In genomic region chr13:50975306-50975920, GRCm38 (mm10) we compare ENCODE assay signal across 17 mouse cellular contexts.
DNase-seq lines count a peak whose midpoint lies in the region; ATAC-seq and TF ChIP-seq lines count a peak whose summit lies in the region.
"Had no signal": no experiment of that assay in that cellular context is flagged by ENCODE, and none has a peak within 500 bp of the region (broad histone marks: within the 10 kb centered on the region; RNA-seq: fewer than 3 reads in every experiment).

No protein-coding gene starts in this region.

- H3K27ac ChIP-seq in kidney, embryonic 14.5 days (ENCODE audit: low read depth, low read length) = peak overlapping the region; percentile 30; the same call in 1 of the 2 replicates
- peak overlapping the region; percentile 19; the same call in 1 of the 2 replicates for H3K27ac ChIP-seq in kidney, embryonic 16.5 days (ENCODE audit: low read length)
- H3K27ac ChIP-seq: heart, embryonic 10.5 days; hindbrain, postnatal 0 days; macrophage had no signal

- no peaks in the 10 kb centered on the region for H3K36me3 ChIP-seq in kidney, embryonic 14.5 days (ENCODE audit: control insufficient read depth, insufficient read depth, low read length)
- no peaks in the 10 kb centered on the region for H3K36me3 ChIP-seq in kidney, embryonic 16.5 days (ENCODE audit: insufficient read depth, low read length)
- H3K36me3 ChIP-seq in myocyte (ENCODE audit: control insufficient read depth, insufficient read depth) = no peaks in the 10 kb centered on the region
- H3K36me3 ChIP-seq: heart, embryonic 10.5 days had no signal

- no peaks in the 10 kb centered on the region for H3K27me3 ChIP-seq in kidney, embryonic 14.5 days (ENCODE audit: control insufficient read depth, insufficient read depth, low read length)
- H3K27me3 ChIP-seq in kidney, embryonic 16.5 days (ENCODE audit: insufficient read depth, low read length) = no peaks in the 10 kb centered on the region
- H3K27me3 ChIP-seq in myocyte (ENCODE audit: control insufficient read depth, insufficient read depth, insufficient read length) = no peaks in the 10 kb centered on the region

- H3K4me1 ChIP-seq in kidney, embryonic 14.5 days (ENCODE audit: control insufficient read depth, insufficient read depth, low read length) = peaks cover 7% of the 10 kb centered on the region; the same call in 1 of the 2 replicates
- peaks cover 13% of the 10 kb centered on the region for H3K4me1 ChIP-seq in kidney, embryonic 16.5 days (ENCODE audit: insufficient read depth, low read length)

- H3K4me2 ChIP-seq in kidney, embryonic 14.5 days (replicated peaks; ENCODE audit: low read depth, low read length) = no peak overlapping the region
- no peak overlapping the region for H3K4me2 ChIP-seq in kidney, embryonic 16.5 days (replicated peaks; ENCODE audit: low read depth, low read length)
- H3K4me2 ChIP-seq in myocyte (ENCODE audit: low read depth) = peak overlapping the region; percentile 42

- ATAC-seq in kidney, embryonic 14.5 days (ENCODE audit: low FRiP score, low TSS enrichment) = peak; percentile 80
- peak; percentile 71; the same call in 1 of the 2 replicates for ATAC-seq in kidney, embryonic 16.5 days (ENCODE audit: low FRiP score, low TSS enrichment)
- ATAC-seq: activated CD4-positive, CD25-positive, alpha-beta regulatory T cell, adult 4 months; forebrain, postnatal 0 days; hindbrain, postnatal 0 days had no signal

- TF ChIP-seq POLR2A in myocyte (IDR thresholded peaks at IDR 0.05; ENCODE audit: insufficient read length, low read depth) = no peak

- H3ac ChIP-seq in myocyte (ENCODE audit: control insufficient read depth, insufficient read length) = no peak overlapping the region

- no peaks in the 10 kb centered on the region for H3K79me2 ChIP-seq in myocyte (ENCODE audit: control insufficient read depth, insufficient read depth)

- 11% methylated on average over 12 of the region's 12 CpGs for WGBS in kidney, embryonic 14.5 days
- WGBS in kidney, embryonic 16.5 days = 12% methylated on average over 12 of the region's 12 CpGs

- H3K9ac ChIP-seq in kidney, embryonic 14.5 days (ENCODE audit: low read depth, low read length) = no peak overlapping the region
- H3K9ac ChIP-seq in kidney, embryonic 16.5 days (replicated peaks; ENCODE audit: low read length) = no peak overlapping the region
- H3K9ac ChIP-seq: forebrain, postnatal 0 days had no signal

- H3K9me3 ChIP-seq in kidney, embryonic 14.5 days (ENCODE audit: control insufficient read depth, low read length) = no peaks in the 10 kb centered on the region
- H3K9me3 ChIP-seq in kidney, embryonic 16.5 days (ENCODE audit: low read length) = no peaks in the 10 kb centered on the region
- H3K9me3 ChIP-seq: heart, embryonic 10.5 days had no signal

- H3K4me3 ChIP-seq in kidney, embryonic 14.5 days (ENCODE audit: low read length) = no peak overlapping the region
- H3K4me3 ChIP-seq in kidney, embryonic 16.5 days (ENCODE audit: low read length) = no peak overlapping the region
- no peak overlapping the region for H3K4me3 ChIP-seq in myocyte
- H3K4me3 ChIP-seq: erythroblast, embryonic 14.5 days; heart, embryonic 10.5 days had no signal

- DNase-seq in kidney, postnatal 25 days = no peak
- peak; percentile 26 for DNase-seq in adrenal gland, adult 8-10 months
- no peak for DNase-seq in cerebellum, adult 11 months
- no peak for DNase-seq in spleen, adult 12 weeks (ENCODE audit: low spot score)
- DNase-seq in spleen, adult 18-20 months = no peak
- DNase-seq: cerebellum, postnatal 25 days; forebrain, postnatal 0 days; gastrocnemius, postnatal 14 days; lung, adult 18-20 months had no signal

TF ChIP-seq in myocyte, 11 proteins besides CTCF, POLR2A, EP300 and RAD21:
- TF ChIP-seq USF1 (IDR thresholded peaks at IDR 0.05; ENCODE audit: low read depth) (no peak), TCF3 (IDR thresholded peaks at IDR 0.05; ENCODE audit: insufficient read length, low read depth) (peak; percentile 70), REST (IDR thresholded peaks at IDR 0.05; ENCODE audit: insufficient read depth, insufficient read length) (no peak), MYOG (IDR thresholded peaks at IDR 0.05; ENCODE audit: control insufficient read depth in 1 of 3, insufficient read depth in 1 of 3, insufficient read length in 2 of 3, low read depth in 2 of 3) (peak; percentile 5 to 92 (median 74)), E2F4 (IDR thresholded peaks at IDR 0.05; ENCODE audit: insufficient read depth) (no peak), POLR2AphosphoS2 (IDR thresholded peaks at IDR 0.05; ENCODE audit: insufficient read length, low read depth) (no peak), CEBPB (IDR thresholded peaks at IDR 0.05; ENCODE audit: insufficient read depth, poor library complexity, severe bottlenecking) (no peak), MAX (IDR thresholded peaks at IDR 0.05; ENCODE audit: low read depth) (no peak), TCF12 (IDR thresholded peaks at IDR 0.05; ENCODE audit: insufficient read depth, poor library complexity, severe bottlenecking) (peak; percentile 11), MYOD1 (IDR thresholded peaks at IDR 0.05; ENCODE audit: control insufficient read depth in 1 of 3, insufficient read length in 2 of 3, low read depth in 2 of 3) (peak; percentile 5 to 97 (median 96)), SRF (IDR thresholded peaks at IDR 0.05; ENCODE audit: control insufficient read depth, insufficient read length, low read depth) (no peak)
TF ChIP-seq in myocyte: peak in this region for 4.
